Mouse (Mus musculus) heart, postnatal 0 days (tissue): Measurements from ENCODE around the gene Pik3ap1.

ENCODE experiments used
- CTCF ChIP-seq: IDR thresholded peaks from 2 replicates; pipeline ENCODE4 v1.5.1; 2016; ENCODE audit warnings: antibody characterized with exemption, control low read depth, low read depth
- EP300 ChIP-seq: IDR thresholded peaks from 2 replicates; pipeline ENCODE4 v1.6.1; 2016; ENCODE audit warnings: antibody characterized with exemption, low read depth

DNA sequence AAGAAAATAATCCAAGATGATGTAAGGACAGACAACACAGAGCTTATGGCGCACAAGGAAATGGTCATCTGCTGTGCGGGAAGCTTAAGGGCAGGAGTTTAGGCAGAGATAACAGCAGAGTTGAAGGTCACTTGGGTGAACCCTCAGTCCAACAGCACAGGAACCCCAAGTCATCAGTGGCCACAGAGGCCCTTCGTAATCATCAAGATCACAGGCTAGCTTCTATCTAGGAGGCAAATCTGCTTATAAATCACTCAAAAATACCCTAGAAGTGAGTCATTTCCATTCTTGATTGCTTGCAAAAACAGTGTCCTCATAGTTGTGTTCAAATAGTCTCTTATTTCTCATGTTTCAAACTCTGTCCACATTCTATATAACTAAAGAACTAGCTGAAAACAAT is 136.6 kb downstream of the Pik3ap1 start:
- no peak for TF ChIP-seq CTCF
- no peak for TF ChIP-seq EP300
